Mouse (Mus musculus) heart, adult 2 months (tissue): ENCODE measurements at regions not wholly inside any gene's neighbourhood (a gene's known extent, or its start where the extent isn't known, plus 50 kb on each side); places are given as distances from the start of the nearest gene placed in this dataset.
"Not testable (repeated sequence)": the region's sequence is repeated elsewhere in the genome, so short reads cannot be mapped to it uniquely, and the experiment has no call there.

Experiments
- DNase-seq, 2 experiments: peaks; one replicate each; pipeline ENCODE4 v3.0.0; 2021
- H3K27ac ChIP-seq: fragments of 200-600 bp; 2 replicates; pipeline ENCODE4 v1.8.1; 2022
- H3K27me3 ChIP-seq: fragments of 200-500 bp; 2 replicates; pipeline ENCODE4 v1.6.1; 2012; ENCODE audit warnings: mild to moderate bottlenecking, low read length, inconsistent platforms, mixed read lengths; ENCODE audit not compliant: control insufficient read depth, insufficient read depth
- H3K36me3 ChIP-seq: fragments of 200-500 bp; 2 replicates; pipeline ENCODE4 v1.6.1; 2012; ENCODE audit warnings: low read length, inconsistent platforms; ENCODE audit not compliant: control insufficient read depth, insufficient read depth
- H3K4me1 ChIP-seq: fragments of 200-500 bp; 2 replicates; pipeline ENCODE4 v1.6.1; 2011; ENCODE audit warnings: low read length; ENCODE audit not compliant: control insufficient read depth, insufficient read depth
- H3K4me3 ChIP-seq: fragments of 200-600 bp; 2 replicates; pipeline ENCODE4 v1.8.1; 2022
- H3K79me2 ChIP-seq: fragments of 200-500 bp; replicated peaks from 2 replicates; pipeline ENCODE4 v1.6.1; 2012; ENCODE audit warnings: mild to moderate bottlenecking, inconsistent platforms, low read length, moderate library complexity, mixed read lengths; ENCODE audit not compliant: control insufficient read depth, insufficient read depth
- H3K9ac ChIP-seq: fragments of 200-500 bp; 2 replicates; pipeline ENCODE4 v1.6.1; 2012; ENCODE audit warnings: low read depth, mild to moderate bottlenecking, control low read depth, inconsistent platforms, low read length, mixed read lengths
- CTCF ChIP-seq: fragments of 200-600 bp; IDR thresholded peaks from 2 replicates; pipeline ENCODE4 v1.8.1; 2022; ENCODE audit warnings: antibody characterized with exemption, mild to moderate bottlenecking, moderate library complexity
- EP300 ChIP-seq: fragments of 200-500 bp; IDR thresholded peaks from 2 replicates; pipeline ENCODE4 v1.6.1; 2011; ENCODE audit warnings: low read depth, low read length, control low read depth; ENCODE audit not compliant: insufficient read depth
- POLR2A ChIP-seq: fragments of 200-500 bp; IDR thresholded peaks from 2 replicates; pipeline ENCODE4 v1.6.1; 2011; ENCODE audit warnings: mild to moderate bottlenecking, low read depth, low read length, control low read depth; ENCODE audit not compliant: insufficient read depth
- WGBS: fragments of 180-500 bp; shearing (Covaris S2); methylation state at CpG from one replicate; pipeline ENCODE4 v1.1.7; 2018; 5-methylcytosine and 5-hydroxymethylcytosine counted together
- intact Hi-C: fragments of 180-260 bp; cut with DNase I; formaldehyde crosslinking; loops from one replicate; pipeline ENCODE4 v1.15.1; 2025

- TF ChIP-seq EP300 (no peak), CTCF (no peak), POLR2A (no peak)
- H3K27me3 ChIP-seq = no peaks in the 10 kb centered on the region
- H3K79me2 ChIP-seq = no peaks in the 10 kb centered on the region
- H3K4me1 ChIP-seq = no peaks in the 10 kb centered on the region
- H3K4me3 ChIP-seq = no peak overlapping the region
- no peaks in the 10 kb centered on the region for H3K36me3 ChIP-seq
- H3K9ac ChIP-seq = no peak overlapping the region
- intact Hi-C loops = no loop called here
- DNase-seq = no peak
- 88% methylated on average over 7 of the region's 7 CpGs for WGBS
- H3K27ac ChIP-seq = no peak overlapping the region
These were observed 239.0 kb upstream of the Zic4 start for GRCm38 (mm10) chr9:91123208-91123607.

DNA sequence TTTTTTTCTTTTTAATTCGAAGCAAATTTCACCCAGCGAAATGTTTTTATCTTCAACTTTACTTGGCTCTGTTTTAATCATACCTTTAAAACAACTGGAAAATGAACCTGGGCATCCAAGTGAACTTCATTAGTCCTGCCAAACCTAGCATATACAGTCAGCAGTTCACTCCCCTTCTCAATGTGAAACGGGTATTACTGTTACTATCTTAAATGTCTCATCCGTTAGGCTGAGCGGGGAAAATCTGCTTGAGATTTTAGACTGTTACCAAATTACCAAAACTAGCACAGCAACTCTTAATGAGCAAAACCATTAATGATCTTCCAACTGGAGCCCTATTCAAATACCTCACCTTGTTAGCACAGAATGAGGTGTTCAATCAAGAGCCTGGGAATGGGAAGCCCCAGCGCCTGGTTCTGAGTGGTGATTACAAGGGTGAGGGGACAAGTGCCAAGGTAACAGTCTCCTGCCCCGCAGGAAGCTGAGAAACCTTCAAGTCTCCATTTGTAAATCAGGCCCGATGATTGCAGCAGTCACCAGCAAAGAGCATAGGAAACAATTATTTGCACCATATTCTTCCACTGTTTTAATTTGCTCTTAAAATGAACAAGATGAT lies 235.5 kb upstream of the Zic4 start:
- no peaks in the 10 kb centered on the region for H3K36me3 ChIP-seq
- no peaks in the 10 kb centered on the region for H3K4me1 ChIP-seq
- no peak overlapping the region for H3K27ac ChIP-seq
- no peak overlapping the region for H3K9ac ChIP-seq
- H3K79me2 ChIP-seq = no peaks in the 10 kb centered on the region
- no peaks in the 10 kb centered on the region for H3K27me3 ChIP-seq
- intact Hi-C loops = no loop called here
- no peak for TF ChIP-seq CTCF
- no peak for TF ChIP-seq EP300
- no peak for TF ChIP-seq POLR2A
- WGBS = 59% methylated on average over 8 of the region's 8 CpGs
- no peak overlapping the region for H3K4me3 ChIP-seq
- DNase-seq = no peak

- intact Hi-C loops = not testable (repeated sequence)
- peak; percentile 34 for TF ChIP-seq CTCF
These were observed 233.7 kb upstream of the Zic4 start for GRCm38 (mm10) chr9:91128491-91128890.

GRCm38 (mm10) chr9:91130111-91130720 lies 232.0 kb upstream of the Zic4 start:
- intact Hi-C loops = no loop called here
- WGBS = 81% methylated on average over 13 of the region's 13 CpGs
- TF ChIP-seq EP300 (no peak), CTCF (no peak), POLR2A (no peak)

More at GRCm38 (mm10) chr9:91128491-91128890, 233.7 kb upstream of the Zic4 start:
- H3K79me2 ChIP-seq, H3K4me3 ChIP-seq, DNase-seq, H3K36me3 ChIP-seq, H3K27me3 ChIP-seq, H3K27ac ChIP-seq, H3K4me1 ChIP-seq, H3K9ac ChIP-seq: not testable (repeated sequence)
- WGBS = 33% methylated on average over 2 of the region's 2 CpGs

GRCm38 (mm10) chr9:91131415-91132255 lies 230.6 kb upstream of the Zic4 start:
- no peaks in the 10 kb centered on the region for H3K79me2 ChIP-seq
- no peak for TF ChIP-seq EP300
- no peak for TF ChIP-seq POLR2A
- no peak for TF ChIP-seq CTCF
- no peak overlapping the region for H3K4me3 ChIP-seq

More at GRCm38 (mm10) chr9:91130111-91130720, 232.0 kb upstream of the Zic4 start:
- Histone ChIP-seq H3K9ac (no peak overlapping the region), H3K79me2 (no peaks in the 10 kb centered on the region), H3K4me3 (no peak overlapping the region), H3K36me3 (no peaks in the 10 kb centered on the region), H3K4me1 (no peaks in the 10 kb centered on the region), H3K27ac (no peak overlapping the region), H3K27me3 (no peaks in the 10 kb centered on the region)
- no peak for DNase-seq

DNA sequence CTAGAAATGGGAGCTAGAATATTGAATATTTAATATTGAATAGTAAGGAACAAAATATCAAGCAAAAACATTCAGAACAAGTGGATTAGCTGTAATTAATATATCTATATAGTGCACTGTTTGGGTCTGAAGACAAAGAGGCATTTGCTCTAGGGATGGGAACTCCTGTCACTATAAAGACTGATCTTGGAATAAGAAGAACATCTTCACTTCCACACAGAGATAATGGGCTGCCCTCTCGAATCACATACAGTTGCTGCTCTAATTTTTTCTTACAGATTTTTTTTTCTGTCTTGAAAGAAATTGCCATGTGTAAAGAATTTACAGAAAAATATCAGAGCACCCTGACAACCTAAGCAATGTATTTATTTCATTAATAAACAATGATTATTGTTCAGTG lies 229.7 kb upstream of the Zic4 start:
- WGBS = 46% methylated on average over 1 of the region's 1 CpGs

More at GRCm38 (mm10) chr9:91131415-91132255, 230.6 kb upstream of the Zic4 start:
- Histone ChIP-seq H3K27me3 (no peaks in the 10 kb centered on the region), H3K36me3 (no peaks in the 10 kb centered on the region), H3K9ac (no peak overlapping the region), H3K4me1 (no peaks in the 10 kb centered on the region), H3K27ac (no peak overlapping the region)
- intact Hi-C loops = no loop called here
- 76% methylated on average over 7 of the region's 7 CpGs for WGBS
- DNase-seq = no peak

More for the DNA sequence above, 229.7 kb upstream of the Zic4 start:
- Histone ChIP-seq H3K9ac (no peak overlapping the region), H3K4me1 (no peaks in the 10 kb centered on the region), H3K36me3 (no peaks in the 10 kb centered on the region), H3K4me3 (no peak overlapping the region), H3K79me2 (no peaks in the 10 kb centered on the region), H3K27me3 (no peaks in the 10 kb centered on the region), H3K27ac (no peak overlapping the region)
- no peak for DNase-seq
- intact Hi-C loops = no loop called here
- TF ChIP-seq EP300 = no peak
- TF ChIP-seq CTCF = no peak
- no peak for TF ChIP-seq POLR2A
